Comparison of ENCODE assay signal across 24 mouse cellular contexts in genomic region chr17:74491565-74491964, GRCm38 (mm10). TPM values are rescaled to one million over a fixed set of nuclear protein-coding genes. Genes with fewer than 3 reads are reported as not detected.
DNase-seq lines count a peak whose midpoint lies in the region; ATAC-seq lines count a peak whose summit lies in the region.
"Had no signal": no experiment of that assay in that cellular context is flagged by ENCODE, and none has a peak within 500 bp of the region (broad histone marks: within the 10 kb centered on the region; RNA-seq: fewer than 3 reads in every experiment).

No protein-coding gene starts in this region.

- H3K9ac ChIP-seq in heart, embryonic 13.5 days: no peak overlapping the region
- H3K9ac ChIP-seq in liver, embryonic 15.5 days: 0 out of 2 replicates have a peak overlapping the region, but pooled peaks have one; percentile 40
- H3K9ac ChIP-seq: forebrain, embryonic 15.5 days; hindbrain, embryonic 15.5 days; limb, embryonic 12.5 days; neural tube, embryonic 15.5 days had no signal

- no peaks in the 10 kb centered on the region for H3K9me3 ChIP-seq in heart, embryonic 13.5 days
- no peaks in the 10 kb centered on the region for H3K9me3 ChIP-seq in liver, embryonic 15.5 days (replicated peaks)
- H3K9me3 ChIP-seq in heart, embryonic 10.5 days: no peaks in the 10 kb centered on the region
- H3K9me3 ChIP-seq: forebrain, embryonic 15.5 days; hindbrain, embryonic 15.5 days; limb, embryonic 12.5 days; neural tube, embryonic 15.5 days had no signal

- H3K4me3 ChIP-seq in heart, embryonic 13.5 days: peak overlapping the region; percentile 99; the same call in 1 of the 2 replicates
- H3K4me3 ChIP-seq in liver, embryonic 15.5 days (replicated peaks): peak overlapping the region; percentile 98
- no peak overlapping the region for H3K4me3 ChIP-seq in heart, embryonic 10.5 days
- H3K4me3 ChIP-seq: forebrain, embryonic 15.5 days; hindbrain, embryonic 15.5 days; limb, embryonic 12.5 days; neural tube, embryonic 15.5 days had no signal

- WGBS in heart, embryonic 13.5 days: 92% methylated on average over 3 of the region's 3 CpGs
- 67% methylated on average over 3 of the region's 3 CpGs for WGBS in liver, embryonic 15.5 days (ENCODE audit: insufficient replicate concordance)
- 88% methylated on average over 3 of the region's 3 CpGs for WGBS in heart, embryonic 10.5 days

- peaks cover 6% of the 10 kb centered on the region for H3K27me3 ChIP-seq in heart, embryonic 13.5 days (replicated peaks)
- peaks cover 3% of the 10 kb centered on the region; the same call in 1 of the 2 replicates for H3K27me3 ChIP-seq in liver, embryonic 15.5 days
- H3K27me3 ChIP-seq in heart, embryonic 10.5 days (ENCODE audit: insufficient read depth, poor library complexity, severe bottlenecking): no peaks in the 10 kb centered on the region
- H3K27me3 ChIP-seq: forebrain, embryonic 15.5 days; hindbrain, embryonic 15.5 days; limb, embryonic 12.5 days; neural tube, embryonic 15.5 days had no signal

- peaks cover 10% of the 10 kb centered on the region for H3K4me1 ChIP-seq in heart, embryonic 13.5 days
- peaks cover 18% of the 10 kb centered on the region for H3K4me1 ChIP-seq in liver, embryonic 15.5 days (replicated peaks)
- no peaks in the 10 kb centered on the region for H3K4me1 ChIP-seq in heart, embryonic 10.5 days

- no peak for DNase-seq in heart, adult 11 months
- no peak for DNase-seq in embryo, embryonic 10 days (ENCODE audit: low spot score)
- DNase-seq in urinary bladder, postnatal 4 days (ENCODE audit: low spot score in 2 of 2): no peak
- DNase-seq in heart, embryonic 10.5 days (ENCODE audit: low spot score): no peak
- DNase-seq: adrenal gland, postnatal 25 days; cerebellum, adult 11-12 months; cerebellum, postnatal 10 days; gastrocnemius, postnatal 14 days; heart, postnatal 4 days; kidney, adult 9 months; kidney, postnatal 36 days; lung, adult 2 months; lung, postnatal 14 days; right cerebral cortex, adult 18-20 months; right cerebral cortex, postnatal 4 days; thymus, postnatal 25 days had no signal

- H3K36me3 ChIP-seq in heart, embryonic 13.5 days: peaks cover 49% of the 10 kb centered on the region
- peaks cover 45% of the 10 kb centered on the region for H3K36me3 ChIP-seq in liver, embryonic 15.5 days (replicated peaks)
- H3K36me3 ChIP-seq in heart, embryonic 10.5 days: peaks cover 38% of the 10 kb centered on the region

- no peak for ATAC-seq in heart, embryonic 13.5 days (ENCODE audit: extremely low read depth, insufficient number of reproducible peaks, low FRiP score, low TSS enrichment)
- peak; percentile 66 for ATAC-seq in erythroid progenitor cell, adult 5-6 weeks (replicated peaks; ENCODE audit: low FRiP score, poor library complexity, severe bottlenecking)
- peak; percentile 49 for ATAC-seq in liver, embryonic 15.5 days (ENCODE audit: insufficient read depth)
- ATAC-seq: forebrain, embryonic 15.5 days had no signal

- H3K27ac ChIP-seq in heart, embryonic 13.5 days (replicated peaks): no peak overlapping the region
- peak overlapping the region; percentile 99 for H3K27ac ChIP-seq in liver, embryonic 15.5 days (replicated peaks)
- H3K27ac ChIP-seq in heart, embryonic 10.5 days: no peak overlapping the region
- H3K27ac ChIP-seq: forebrain, embryonic 15.5 days; hindbrain, embryonic 15.5 days; limb, embryonic 12.5 days; neural tube, embryonic 15.5 days had no signal

- H3K4me2 ChIP-seq in heart, embryonic 13.5 days: peak overlapping the region; percentile 68; the same call in 1 of the 2 replicates
- H3K4me2 ChIP-seq in liver, embryonic 15.5 days: peak overlapping the region; percentile 70
- H3K4me2 ChIP-seq: forebrain, embryonic 15.5 days; hindbrain, embryonic 15.5 days; limb, embryonic 12.5 days; midbrain, embryonic 11.5 days; neural tube, embryonic 15.5 days had no signal

RNA-seq across cellular contexts. Expression of gene Yipf4, which starts 2.3 kb away (rescaled TPM):
- polyA plus RNA-seq in heart, embryonic 13.5 days (2015; fragmentation: Nextera tagmentation; extraction: Ambion mirVana): 48.7 and 50.9 TPM in 2 replicates
- 60.9 and 101 TPM in 2 replicates for total RNA-seq in erythroid progenitor cell, adult 5-6 weeks (2015; ENCODE audit: low replicate concordance)
- 80.6 and 109 TPM in 2 replicates for total RNA-seq in erythroid progenitor cell, adult 5-6 weeks (2017; ENCODE audit: low replicate concordance)
- 67.7 and 74.2 TPM in 2 replicates for polyA plus RNA-seq in liver, embryonic 15.5 days (2015; fragmentation: Nextera tagmentation; extraction: Ambion mirVana)
- polyA plus RNA-seq in heart, embryonic 10.5 days (2016; fragmentation: Nextera tagmentation; extraction: Ambion mirVana): 35.9 and 36.3 TPM in 2 replicates

RNA-seq across cellular contexts. Expression of gene Nlrc4, which starts 32.6 kb away (rescaled TPM):
- 0.15 and 0.23 TPM in 2 replicates for polyA plus RNA-seq in heart, embryonic 13.5 days (2015; fragmentation: Nextera tagmentation; extraction: Ambion mirVana)
- total RNA-seq in erythroid progenitor cell, adult 5-6 weeks (2015; ENCODE audit: low replicate concordance): 1.8 TPM in 1 of 2 replicates, not detected in the other
- total RNA-seq in erythroid progenitor cell, adult 5-6 weeks (2017; ENCODE audit: low replicate concordance): 0.91 and 1.5 TPM in 2 replicates
- 0.48 and 0.58 TPM in 2 replicates for polyA plus RNA-seq in liver, embryonic 15.5 days (2015; fragmentation: Nextera tagmentation; extraction: Ambion mirVana)
- polyA plus RNA-seq in heart, embryonic 10.5 days (2016; fragmentation: Nextera tagmentation; extraction: Ambion mirVana): 0.06 and 0.15 TPM in 2 replicates

RNA-seq across cellular contexts. Expression of gene Birc6, which starts 36.5 kb away (rescaled TPM):
- 51.9 and 58.8 TPM in 2 replicates for polyA plus RNA-seq in heart, embryonic 13.5 days (2015; fragmentation: Nextera tagmentation; extraction: Ambion mirVana)
- 135 and 175 TPM in 2 replicates for total RNA-seq in erythroid progenitor cell, adult 5-6 weeks (2015; ENCODE audit: low replicate concordance)
- total RNA-seq in erythroid progenitor cell, adult 5-6 weeks (2017; ENCODE audit: low replicate concordance): 128 and 149 TPM in 2 replicates
- polyA plus RNA-seq in liver, embryonic 15.5 days (2015; fragmentation: Nextera tagmentation; extraction: Ambion mirVana): 25.3 and 26.1 TPM in 2 replicates
- 73.4 and 74.0 TPM in 2 replicates for polyA plus RNA-seq in heart, embryonic 10.5 days (2016; fragmentation: Nextera tagmentation; extraction: Ambion mirVana)
